Mouse (Mus musculus) CH12.LX (cell line): ENCODE measurements around the gene Irs3. TPM values are rescaled to one million over a fixed set of nuclear protein-coding genes. Genes with fewer than 3 reads are reported as not detected.
A peak's percentile ranks its signal among the peaks of the same experiment; 100 is the strongest.

Experiments
- DNase-seq: peaks from one replicate; pipeline ENCODE4 v3.0.0-alpha.2; 2013; ENCODE audit errors: extremely low read depth
- H3K27ac ChIP-seq: 2 replicates; pipeline ENCODE4 v1.5.1; 2012; ENCODE audit warnings: low read depth, mild to moderate bottlenecking, control low read depth, moderate library complexity; ENCODE audit not compliant: insufficient read depth
- H3K27me3 ChIP-seq: replicated peaks from 2 replicates; pipeline ENCODE3; 2012; ENCODE audit warnings: inconsistent platforms
- H3K36me3 ChIP-seq, 2 experiments: replicated peaks in 1 of 2; 2 replicates each; pipeline versions ENCODE3 to v1.6.1; 2012; ENCODE audit warnings: inconsistent platforms in 1 of 2, low read length in 1 of 2, mild to moderate bottlenecking in 1 of 2, mixed read lengths in 1 of 2, moderate library complexity in 1 of 2; ENCODE audit not compliant: control insufficient read depth in 1 of 2, insufficient read depth in 1 of 2
- H3K4me1 ChIP-seq, 2 experiments: 2 replicates each; pipeline ENCODE4 v1.6.1; 2012; ENCODE audit warnings: inconsistent platforms in 1 of 2, moderate library complexity in 1 of 2; ENCODE audit not compliant: insufficient read depth in 2 of 2, control insufficient read depth in 1 of 2
- H3K4me2 ChIP-seq: 2 replicates; pipeline ENCODE4 v1.6.1; 2012; ENCODE audit warnings: low read depth, mild to moderate bottlenecking, control low read depth; ENCODE audit not compliant: poor library complexity, insufficient read depth, severe bottlenecking
- H3K4me3 ChIP-seq, 3 experiments: fragments of 150-350 bp in 1 of 3; sonication (generic) in 1 of 3; replicated peaks in 1 of 3; 2 replicates each; pipeline versions ENCODE3 to v1.5.1; 2011 to 2012; ENCODE audit warnings: low read depth in 2 of 3, low read length in 2 of 3, mild to moderate bottlenecking in 2 of 3, moderate library complexity in 2 of 3, control low read depth in 1 of 3, improper control_type of control experiment in 1 of 3, inconsistent platforms in 1 of 3, mixed read lengths in 1 of 3; ENCODE audit not compliant: poor library complexity in 1 of 3
- H3K79me2 ChIP-seq: replicated peaks from 2 replicates; pipeline ENCODE4 v1.6.1; 2012; ENCODE audit warnings: mild to moderate bottlenecking, moderate library complexity; ENCODE audit not compliant: control insufficient read depth, poor library complexity, insufficient read depth, severe bottlenecking; ENCODE audit errors: extremely low read depth
- H3K9ac ChIP-seq: 2 replicates; pipeline ENCODE4 v1.6.1; 2012; ENCODE audit warnings: low read depth, mild to moderate bottlenecking, control low read depth, moderate library complexity; ENCODE audit not compliant: insufficient read depth
- H3K9me3 ChIP-seq: replicated peaks from 2 replicates; pipeline ENCODE3; 2012; ENCODE audit warnings: low read length, inconsistent platforms, mixed read lengths
- CTCF ChIP-seq, 2 experiments: IDR thresholded peaks in 1 of 2; conservative IDR thresholded peaks in 1 of 2; 2 replicates each; pipeline ENCODE4 v1.5.1; 2011 to 2012; ENCODE audit warnings: low read depth in 2 of 2, low read length in 2 of 2, improper control_type of control experiment in 1 of 2, inconsistent platforms in 1 of 2, mild to moderate bottlenecking in 1 of 2, moderate library complexity in 1 of 2
- ELF1 ChIP-seq: IDR thresholded peaks from 2 replicates; pipeline ENCODE4 v1.6.1; 2014; ENCODE audit warnings: low read depth, mild to moderate bottlenecking, inconsistent platforms, low read length, improper control_type of control experiment
- ETS1 ChIP-seq: conservative IDR thresholded peaks from 2 replicates; pipeline ENCODE4 v1.6.1; 2012; ENCODE audit warnings: low read depth, mild to moderate bottlenecking, inconsistent platforms, low read length, improper control_type of control experiment, moderate library complexity
- JUN ChIP-seq: IDR thresholded peaks from 2 replicates; pipeline ENCODE4 v1.6.1; 2011; ENCODE audit warnings: low read depth, mild to moderate bottlenecking, low read length, improper control_type of control experiment, moderate library complexity; ENCODE audit not compliant: insufficient read depth
- KAT2A ChIP-seq: IDR thresholded peaks from 2 replicates; pipeline ENCODE4 v1.6.1; 2012; ENCODE audit warnings: low read length, improper control_type of control experiment, inconsistent platforms; ENCODE audit not compliant: insufficient replicate concordance
- MAFK ChIP-seq: IDR thresholded peaks from 2 replicates; pipeline ENCODE4 v1.6.1; 2011; ENCODE audit warnings: low read length, improper control_type of control experiment; ENCODE audit not compliant: insufficient replicate concordance
- MAX ChIP-seq: IDR thresholded peaks from 2 replicates; pipeline ENCODE4 v1.6.1; 2011; ENCODE audit warnings: low read length, improper control_type of control experiment
- MAZ ChIP-seq: IDR thresholded peaks from 2 replicates; pipeline ENCODE4 v1.6.1; 2012; ENCODE audit warnings: low read depth, mild to moderate bottlenecking, inconsistent platforms, low read length, improper control_type of control experiment, moderate library complexity
- MEF2A ChIP-seq: IDR thresholded peaks from 2 replicates; pipeline ENCODE4 v1.6.1; 2014; ENCODE audit warnings: low read depth, mild to moderate bottlenecking, inconsistent platforms, low read length, improper control_type of control experiment, borderline replicate concordance
- MYC ChIP-seq: IDR thresholded peaks from 2 replicates; pipeline ENCODE4 v1.6.1; 2011; ENCODE audit warnings: low read depth, mild to moderate bottlenecking, improper control_type of control experiment, low read length
- NELFE ChIP-seq: IDR thresholded peaks from 2 replicates; pipeline ENCODE4 v1.6.1; 2011; ENCODE audit warnings: low read depth, low read length, improper control_type of control experiment
- NRF1 ChIP-seq: IDR thresholded peaks from 2 replicates; pipeline ENCODE4 v1.6.1; 2014; ENCODE audit warnings: low read depth, mild to moderate bottlenecking, inconsistent platforms, low read length, improper control_type of control experiment, moderate library complexity
- PAX5 ChIP-seq: IDR thresholded peaks from 2 replicates; pipeline ENCODE4 v1.6.1; 2012; ENCODE audit warnings: low read length, inconsistent platforms, mixed read lengths
- POLR2A ChIP-seq: IDR thresholded peaks from 2 replicates; pipeline ENCODE4 v1.6.1; 2011; ENCODE audit warnings: low read depth, mild to moderate bottlenecking, improper control_type of control experiment, low read length
- RAD21 ChIP-seq: IDR thresholded peaks from 2 replicates; pipeline ENCODE4 v1.6.1; 2011; ENCODE audit warnings: low read depth, mild to moderate bottlenecking, low read length, improper control_type of control experiment, moderate library complexity
- RCOR1 ChIP-seq: conservative IDR thresholded peaks from 2 replicates; pipeline ENCODE4 v1.6.1; 2012; ENCODE audit warnings: low read depth, mild to moderate bottlenecking, inconsistent platforms, low read length, improper control_type of control experiment
- SIN3A ChIP-seq: IDR thresholded peaks from 2 replicates; pipeline ENCODE4 v1.6.1; 2012; ENCODE audit warnings: low read length, improper control_type of control experiment, inconsistent platforms
- SMC3 ChIP-seq: IDR thresholded peaks from 2 replicates; pipeline ENCODE4 v1.6.1; 2011; ENCODE audit warnings: low read depth, low read length, improper control_type of control experiment
- TBP ChIP-seq: conservative IDR thresholded peaks from 2 replicates; pipeline ENCODE4 v1.6.1; 2011; ENCODE audit warnings: low read depth, low read length, improper control_type of control experiment
- UBTF ChIP-seq: IDR thresholded peaks from 2 replicates; pipeline ENCODE4 v1.6.1; 2012; ENCODE audit warnings: low read depth, mild to moderate bottlenecking, inconsistent platforms, low read length, improper control_type of control experiment, moderate library complexity
- USF1 ChIP-seq: IDR thresholded peaks from 2 replicates; pipeline ENCODE4 v1.6.1; 2014; ENCODE audit warnings: low read depth, mild to moderate bottlenecking, inconsistent platforms, low read length, improper control_type of control experiment
- ZC3H11A ChIP-seq: IDR thresholded peaks from 2 replicates; pipeline ENCODE4 v1.6.1; 2012; ENCODE audit warnings: low read depth, mild to moderate bottlenecking, inconsistent platforms, low read length, improper control_type of control experiment
- ZMIZ1 ChIP-seq: IDR thresholded peaks from 2 replicates; pipeline ENCODE4 v1.6.1; 2012; ENCODE audit warnings: low read depth, mild to moderate bottlenecking, inconsistent platforms, low read length, improper control_type of control experiment
- ZNF384 ChIP-seq: IDR thresholded peaks from 2 replicates; pipeline ENCODE4 v1.6.1; 2012; ENCODE audit warnings: low read depth, low read length, improper control_type of control experiment, inconsistent platforms
- dilution Hi-C: fragments of 300-500 bp; cut with MboI; formaldehyde crosslinking; loops from 2 replicates; pipeline ENCODE4 v1.14.3; 2020; ENCODE audit warnings: low sequenced_read_pairs; ENCODE audit not compliant: extremely low pct_unique_long_range_greater_than_20kb, extremely low pct_ligation_motif_present
- in situ Hi-C: fragments of 300-500 bp; cut with MboI; formaldehyde crosslinking; loops from 3 replicates; pipeline ENCODE4 v1.14.3; 2019; ENCODE audit warnings: low sequenced_read_pairs, low pct_ligation_motif_present, low pct_unique_long_range_greater_than_20kb, mixed read lengths
- polyA plus RNA-seq: library from polyadenylated mRNA; unstranded; fragments of >175 nt; gene quantifications from 2 replicates; pipeline ENCODE4 v1.2.1, GENCODE M21; 2012; ENCODE audit warnings: low read depth; ENCODE audit not compliant: insufficient read length
- total RNA-seq, 2 experiments: library from RNA; depleted of rRNA; stranded (reverse); fragments of 300-350 nt in 1 of 2; fragments of >200 nt in 1 of 2; gene quantifications; 2 replicates each; pipeline ENCODE4 v1.2.3; 2012 to 2014

Gene Irs3
- total and polyA plus RNA-seq, 3 experiments: not detected

- no peak for DNase-seq
- no peak overlapping the region for H3K4me2 ChIP-seq
Observed at GRCm38 (mm10) chr5:137660064-137660688, 14.7 kb upstream of the Irs3 start.

GRCm38 (mm10) chr5:137656977-137657376, 11.5 kb upstream of the Irs3 start:
- Histone ChIP-seq H3K9ac (no peak overlapping the region), H3K27me3 (no peaks in the 10 kb centered on the region), H3K4me3 (no peak overlapping the region), H3K79me2 (no peaks in the 10 kb centered on the region), H3K36me3 (peaks cover 16 to 79% of the 10 kb centered on the region in 2 experiments), H3K4me2 (no peak overlapping the region), H3K27ac (no peak overlapping the region), H3K4me1 (peaks cover 0 to 8% of the 10 kb centered on the region in 2 experiments; a peak in 2 of 4 replicates), H3K9me3 (no peaks in the 10 kb centered on the region)
- DNase-seq: peak; percentile 61
- in situ Hi-C loops: no loop called here
- peak; percentile 84 for TF ChIP-seq RAD21
- TF ChIP-seq ETS1: no peak
- TF ChIP-seq ZNF384: peak; percentile 72
- peak; percentile 31 to 89 for TF ChIP-seq CTCF (conservative IDR thresholded peaks at IDR 0.05 in 1 of 2, IDR thresholded peaks at IDR 0.05 in 1 of 2; ENCODE audit: low read depth in 2 of 2, low read length in 2 of 2)
- peak; percentile 94 for TF ChIP-seq SMC3
- TF ChIP-seq ZC3H11A: peak; percentile 50
- dilution Hi-C loops: no loop called here

More at GRCm38 (mm10) chr5:137660064-137660688, 14.7 kb upstream of the Irs3 start:
- Histone ChIP-seq H3K36me3 (peaks cover 24 to 78% of the 10 kb centered on the region in 2 experiments), H3K4me3 (no peak overlapping the region), H3K9ac (no peak overlapping the region), H3K9me3 (no peaks in the 10 kb centered on the region), H3K79me2 (no peaks in the 10 kb centered on the region), H3K27me3 (no peaks in the 10 kb centered on the region), H3K4me1 (0 out of 4 replicates have a peak, but pooled peaks cover 0 to 3% of the 10 kb centered on the region in 2 experiments), H3K27ac (no peak overlapping the region)
- TF ChIP-seq CTCF (conservative IDR thresholded peaks at IDR 0.05 in 1 of 2, IDR thresholded peaks at IDR 0.05 in 1 of 2; ENCODE audit: low read depth in 2 of 2, low read length in 2 of 2) (no peak), POLR2A (no peak), KAT2A (no peak), MYC (no peak), ZNF384 (no peak), NRF1 (no peak)
- in situ Hi-C loops: no loop called here
- dilution Hi-C loops: no loop called here

GRCm38 (mm10) chr5:137654746-137655145, 9.2 kb upstream of the Irs3 start:
- in situ Hi-C loops: loop anchor here (5.0 kb wide), 1 partner anchor 108 kb away; no protein-coding TSS in a partner anchor
- H3K9ac ChIP-seq: no peak overlapping the region
- peak; percentile 38 for DNase-seq
- no peaks in the 10 kb centered on the region for H3K79me2 ChIP-seq
- dilution Hi-C loops: no loop called here
- no peaks in the 10 kb centered on the region for H3K27me3 ChIP-seq
- no peak overlapping the region for H3K4me2 ChIP-seq
- peaks cover 0 to 27% of the 10 kb centered on the region in 2 experiments; a peak in 2 of 4 replicates for H3K4me1 ChIP-seq
- H3K36me3 ChIP-seq: peaks cover 9 to 71% of the 10 kb centered on the region in 2 experiments
- no peak overlapping the region for H3K27ac ChIP-seq
- no peak overlapping the region for H3K4me3 ChIP-seq
- H3K9me3 ChIP-seq: no peaks in the 10 kb centered on the region
- no peak for TF ChIP-seq ZMIZ1
- TF ChIP-seq ETS1: no peak
- TF ChIP-seq MEF2A: 0 out of 2 replicates have a peak, but pooled peaks have one; percentile 11
- TF ChIP-seq PAX5: no peak
- TF ChIP-seq KAT2A: no peak
- TF ChIP-seq MAFK: no peak
- no peak for TF ChIP-seq TBP
- no peak for TF ChIP-seq MAX
- no peak for TF ChIP-seq MAZ
- TF ChIP-seq UBTF: no peak
- no peak for TF ChIP-seq RCOR1
- TF ChIP-seq CTCF (conservative IDR thresholded peaks at IDR 0.05 in 1 of 2, IDR thresholded peaks at IDR 0.05 in 1 of 2; ENCODE audit: low read depth in 2 of 2, low read length in 2 of 2): peak in 1 of 2 experiments; percentile 80; a peak in 2 of 4 replicates
- TF ChIP-seq ELF1: no peak
- no peak for TF ChIP-seq SIN3A
- no peak for TF ChIP-seq NELFE
- no peak for TF ChIP-seq JUN
- no peak for TF ChIP-seq USF1
- peak; percentile 61 for TF ChIP-seq SMC3
